Mouse (Mus musculus) adrenal gland (tissue): ENCODE measurements around the gene Fam3c.
"Not testable (repeated sequence)": the region's sequence is repeated elsewhere in the genome, so short reads cannot be mapped to it uniquely, and the experiment has no call there.

Experiments used
- intact Hi-C: fragments of 180-260 bp; cut with DNase I; formaldehyde crosslinking; loops from one replicate; pipeline ENCODE4 v1.15.1; 2025

The Fam3c gene

GRCm38 (mm10) chr6:22297028-22297427, 59.0 kb downstream of the Fam3c start:
- intact Hi-C loops: loop anchor here (10.0 kb wide), 1 partner anchor 182 kb away; no protein-coding TSS in a partner anchor

- intact Hi-C loops: loop anchor here (10.0 kb wide), 1 partner anchor 179 kb away; no protein-coding TSS in a partner anchor
Observed at GRCm38 (mm10) chr6:22293922-22294321, 62.1 kb downstream of the Fam3c start.

- intact Hi-C loops: loop anchor here (10.0 kb wide), 1 partner anchor 177 kb away; no protein-coding TSS in a partner anchor
Observed at GRCm38 (mm10) chr6:22292056-22292455, 64.0 kb downstream of the Fam3c start.

- intact Hi-C loops: loop anchor here (10.0 kb wide), 1 partner anchor 176 kb away; no protein-coding TSS in a partner anchor
Observed at GRCm38 (mm10) chr6:22290790-22291189, 65.3 kb downstream of the Fam3c start.

GRCm38 (mm10) chr6:22289461-22290021, 66.5 kb downstream of the Fam3c start:
- intact Hi-C loops: loop anchor here (10.0 kb wide), 1 partner anchor 175 kb away; no protein-coding TSS in a partner anchor

- intact Hi-C loops: no loop called here
Observed at GRCm38 (mm10) chr6:22288737-22289460, 67.1 kb downstream of the Fam3c start.

- intact Hi-C loops: no loop called here
Observed at GRCm38 (mm10) chr6:22288004-22288736, 67.9 kb downstream of the Fam3c start, which contains the start of gene Wnt16. Gene Wnt16, plus strand, starts transcription at chr6:22288227.

GRCm38 (mm10) chr6:22282405-22282804, 73.6 kb downstream of the Fam3c start:
- intact Hi-C loops: no loop called here

GRCm38 (mm10) chr6:22280217-22280861, 75.7 kb downstream of the Fam3c start:
- intact Hi-C loops: no loop called here

- intact Hi-C loops: no loop called here
Observed at GRCm38 (mm10) chr6:22277941-22278340, 78.1 kb downstream of the Fam3c start.

GRCm38 (mm10) chr6:22269840-22270521, 86.1 kb downstream of the Fam3c start:
- intact Hi-C loops: no loop called here

- intact Hi-C loops: no loop called here
Observed at GRCm38 (mm10) chr6:22268677-22269076, 87.4 kb downstream of the Fam3c start.

GRCm38 (mm10) chr6:22267807-22268667, 88.0 kb downstream of the Fam3c start:
- intact Hi-C loops: no loop called here

- intact Hi-C loops: no loop called here
Observed at GRCm38 (mm10) chr6:22266018-22266417, 90.0 kb downstream of the Fam3c start.

- intact Hi-C loops: not testable (repeated sequence)
Observed at GRCm38 (mm10) chr6:22264094-22264493, 91.9 kb downstream of the Fam3c start.

- intact Hi-C loops: no loop called here
Observed at GRCm38 (mm10) chr6:22262519-22262918, 93.5 kb downstream of the Fam3c start.

- intact Hi-C loops: no loop called here
Observed at GRCm38 (mm10) chr6:22258784-22259183, 97.3 kb downstream of the Fam3c start.
